Mouse (Mus musculus) ES-Bruce4 (cell line): ENCODE data around the gene C87977.

Source experiments
- CTCF ChIP-seq: IDR thresholded peaks from one replicate; pipeline ENCODE4 v1.8.1; 2011; ENCODE audit warnings: low read depth, low read length
- EP300 ChIP-seq: IDR thresholded peaks from 2 replicates; pipeline ENCODE4 v1.6.1; 2011; ENCODE audit warnings: low read depth, low read length; ENCODE audit not compliant: insufficient read depth
- POLR2A ChIP-seq: IDR thresholded peaks from one replicate; pipeline ENCODE4 v1.8.1; 2011; ENCODE audit warnings: low read length; ENCODE audit not compliant: insufficient read depth

DNA sequence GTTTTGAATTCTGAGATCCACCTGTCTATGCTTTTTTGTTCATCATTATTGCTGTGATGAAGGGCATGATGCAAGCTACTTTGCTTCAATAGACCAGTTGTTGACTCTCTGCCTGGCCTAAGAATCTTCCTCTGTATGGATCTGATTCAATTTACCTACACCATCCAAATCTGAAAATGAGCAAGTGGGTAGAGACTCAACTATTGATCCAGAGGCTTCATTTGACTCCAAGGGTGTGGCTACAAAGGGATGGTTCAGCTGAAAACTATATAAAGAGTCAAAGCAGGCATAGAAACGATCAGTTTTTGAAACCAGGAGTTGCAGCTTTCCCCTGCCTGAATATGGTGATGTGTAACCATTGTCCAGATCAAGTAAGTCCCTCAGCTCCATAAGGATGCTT is 22.7 kb downstream of the C87977 start, which contains the start of gene Oog2:
- TF ChIP-seq CTCF (no peak), POLR2A (no peak), EP300 (no peak)
